Mouse (Mus musculus) left cerebral cortex, postnatal 14 days (tissue): ENCODE results near the gene Nlrc5. TPM values are rescaled to one million over a fixed set of nuclear protein-coding genes. Genes with fewer than 3 reads are reported as not detected.

Source experiments
- DNase-seq, 2 experiments: peaks; one replicate each; pipeline ENCODE4 v3.0.0; 2021 to 2022; ENCODE audit warnings: low spot score in 2 of 2, mixed read lengths in 1 of 2
- intact Hi-C: fragments of 180-260 bp; cut with DNase I; formaldehyde crosslinking; loops from one replicate; pipeline ENCODE4 v1.15.1; 2025
- total RNA-seq, 2 experiments: library from RNA; stranded (reverse); gene quantifications; 2 replicates each; pipeline ENCODE4 v1.2.3; 2021

Gene Nlrc5
- total RNA-seq, 2 experiments from 2014 or later, result 0.24 to 0.30 TPM

DNA sequence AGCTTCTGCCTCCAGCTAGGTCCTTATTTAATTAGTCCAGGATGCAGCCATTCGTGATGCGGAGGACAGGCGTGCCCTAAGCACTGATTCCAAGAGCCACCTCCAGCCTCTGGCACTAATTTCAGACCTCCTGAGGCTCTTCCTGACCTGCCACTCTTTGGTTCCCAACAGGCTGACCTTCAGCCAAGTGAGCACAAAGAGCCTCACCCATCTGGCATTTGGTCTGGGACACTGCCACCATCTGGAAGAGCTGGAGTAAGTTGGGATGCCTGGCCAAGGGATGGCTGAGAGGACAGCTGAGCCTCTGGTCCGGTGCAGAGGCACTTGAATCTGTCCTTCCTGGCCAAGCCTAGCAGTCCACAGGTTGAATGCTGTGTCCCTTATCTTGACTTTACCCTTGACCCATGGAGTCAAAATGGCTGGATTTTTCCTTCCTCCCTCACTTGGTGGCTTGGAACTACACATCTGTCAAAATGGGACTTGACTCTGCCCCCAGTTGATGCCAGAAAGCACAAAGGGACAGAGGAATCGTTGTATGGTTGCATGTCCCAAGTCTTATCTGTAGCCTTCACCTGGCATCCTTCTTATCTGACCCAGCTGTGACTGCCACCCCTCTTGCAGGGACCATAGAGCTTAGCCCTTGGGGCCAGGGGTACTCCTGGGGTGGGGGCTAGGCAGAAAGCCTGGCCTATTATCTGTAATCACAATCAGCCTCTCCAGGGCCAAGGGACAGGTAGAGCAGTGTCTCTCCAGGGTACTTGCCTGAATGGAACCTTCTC, 81.5 kb downstream of the Nlrc5 start:
- DNase-seq, result no peak
- intact Hi-C loops, result no loop called here

DNA sequence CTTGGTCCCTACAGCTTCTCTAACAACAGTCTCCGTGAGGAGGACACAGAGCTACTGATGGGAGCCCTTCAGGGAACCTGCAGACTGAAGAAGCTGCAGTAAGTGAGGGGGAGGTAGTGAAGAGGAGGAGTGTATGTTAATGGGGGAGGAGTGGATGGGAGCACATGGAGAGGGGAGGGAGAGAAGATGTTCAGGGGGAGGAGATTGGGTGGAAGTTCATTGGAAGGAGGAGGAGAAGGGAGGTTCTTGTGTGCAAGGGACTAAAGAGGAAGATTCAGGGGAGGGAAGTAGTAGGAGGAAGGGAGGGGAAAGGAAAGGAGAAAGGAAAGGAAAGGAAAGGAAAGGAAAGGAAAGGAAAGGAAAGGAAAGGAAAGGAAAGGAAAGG, 82.0 kb downstream of the Nlrc5 start:
- no peak for DNase-seq
- intact Hi-C loops, result no loop called here

DNA sequence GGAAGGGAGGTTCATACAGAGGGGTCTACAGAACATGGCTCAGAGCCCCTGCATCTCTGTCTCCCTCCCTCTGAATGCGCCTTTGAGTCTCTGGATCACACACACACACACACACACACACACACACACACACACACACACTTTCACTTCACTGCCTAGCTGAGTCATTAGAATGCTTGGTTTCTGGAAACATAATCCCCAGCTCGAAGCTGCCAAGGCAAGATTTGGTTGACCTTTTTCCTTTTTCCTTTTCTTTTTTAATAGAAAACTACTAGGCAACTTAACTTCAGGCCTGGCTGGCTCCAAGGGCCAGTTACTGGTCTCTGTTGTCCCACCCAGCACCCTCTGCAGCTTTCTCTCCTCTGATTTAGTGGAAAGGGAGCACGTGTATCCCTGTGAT, 82.6 kb downstream of the Nlrc5 start:
- intact Hi-C loops, result no loop called here
- DNase-seq, result peak in 1 of 2 experiments; percentile 47

DNA sequence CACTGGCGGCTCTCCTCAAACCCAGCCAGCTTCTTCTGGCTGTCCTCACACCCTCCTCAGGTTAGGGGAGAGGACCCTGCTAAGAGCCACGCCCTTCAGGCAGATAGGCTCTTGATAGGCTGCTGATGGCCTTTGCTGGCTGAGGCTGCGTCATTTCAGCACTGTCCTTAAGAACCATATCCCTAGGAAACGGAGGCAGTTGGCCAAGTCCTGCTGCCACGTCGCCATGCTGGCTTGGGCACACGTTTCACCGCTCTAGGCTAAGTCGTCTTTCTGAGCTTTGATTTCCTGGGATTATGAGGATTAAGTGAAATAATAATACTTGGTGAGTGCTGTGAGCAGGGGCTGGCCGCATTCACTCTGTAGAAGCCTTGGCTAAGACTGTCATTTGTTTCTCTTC, 84.2 kb downstream of the Nlrc5 start:
- intact Hi-C loops, result no loop called here
- DNase-seq, result no peak

DNA sequence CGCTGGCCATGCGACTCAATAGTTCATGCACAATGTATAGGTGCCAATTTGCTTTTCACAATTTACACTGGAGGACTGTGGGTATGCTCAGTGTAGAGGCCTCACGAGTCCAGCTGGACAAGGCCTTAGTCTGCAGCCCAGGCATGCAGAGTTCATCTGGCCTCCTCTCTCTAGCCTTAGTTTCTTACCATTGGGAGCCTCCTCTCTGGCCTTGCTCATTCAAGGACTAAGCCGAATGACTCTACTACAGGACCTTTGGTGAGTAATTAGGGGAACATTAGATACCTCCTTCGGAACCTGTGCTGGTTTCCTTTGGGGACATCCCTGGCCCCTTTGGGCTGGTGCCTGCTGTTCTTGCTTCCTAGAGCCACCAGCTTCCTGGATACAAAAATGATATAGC, 84.9 kb downstream of the Nlrc5 start:
- intact Hi-C loops, result no loop called here
- no peak for DNase-seq

DNA sequence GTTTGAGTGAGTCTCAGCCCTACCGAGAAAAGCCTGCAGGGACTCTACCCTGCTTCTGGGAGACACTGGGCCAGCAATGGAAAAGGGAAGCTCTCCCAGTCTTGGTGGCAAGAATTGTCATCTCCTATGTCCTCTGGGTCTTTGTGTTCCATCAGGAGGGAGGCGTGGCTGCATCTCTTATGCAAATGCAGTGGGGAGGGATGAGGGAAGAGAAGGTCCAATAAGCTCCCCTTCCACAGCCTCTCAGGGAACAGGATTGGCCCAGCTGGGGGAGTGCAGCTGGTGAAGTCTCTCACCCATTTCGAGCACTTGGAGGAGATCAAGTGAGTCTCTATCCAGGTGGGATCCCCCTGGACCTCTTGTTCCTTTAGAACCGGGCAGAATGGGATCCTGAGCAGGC, 87.3 kb downstream of the Nlrc5 start:
- intact Hi-C loops, result no loop called here
- DNase-seq, result no peak

DNA sequence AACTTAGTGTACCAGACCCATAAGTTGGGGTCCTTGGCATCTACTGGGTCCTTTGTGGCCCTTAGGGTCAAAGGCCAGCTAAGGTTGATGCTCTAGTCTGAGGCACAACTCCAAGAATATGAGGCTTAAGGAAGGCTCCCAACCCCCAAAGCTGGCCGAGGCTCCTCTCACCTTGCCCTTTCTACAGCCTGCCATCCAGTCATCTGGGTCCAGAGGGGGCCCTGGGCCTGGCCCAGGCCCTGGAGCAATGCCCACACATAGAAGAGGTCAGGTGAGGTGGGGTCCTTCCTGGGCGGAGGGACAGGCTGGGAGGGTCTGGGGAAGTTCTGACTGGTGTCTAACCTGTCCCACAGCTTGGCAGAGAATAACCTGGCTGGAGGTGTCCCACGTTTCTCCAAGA, 88.3 kb downstream of the Nlrc5 start:
- intact Hi-C loops, result no loop called here
- no peak for DNase-seq

DNA sequence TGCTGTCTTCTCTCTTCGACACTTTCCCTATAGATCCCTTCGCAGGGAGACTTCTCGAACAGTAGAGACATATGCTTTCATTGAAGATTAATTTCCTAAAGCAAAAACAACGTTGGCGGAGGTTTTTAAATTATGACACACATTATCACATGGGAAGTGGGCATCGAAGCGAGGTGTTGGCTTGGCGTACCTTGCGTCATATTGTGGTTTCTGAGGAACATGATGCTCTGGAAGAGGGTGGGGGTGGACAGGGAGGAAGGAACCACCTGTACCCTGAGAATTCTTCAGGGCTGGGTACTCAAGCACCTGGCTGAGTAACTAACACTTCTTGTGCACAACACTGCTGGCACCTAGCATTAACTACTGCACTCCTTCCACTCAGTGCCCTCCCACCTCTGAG, 90.4 kb downstream of the Nlrc5 start:
- intact Hi-C loops, result no loop called here
- no peak for DNase-seq

DNA sequence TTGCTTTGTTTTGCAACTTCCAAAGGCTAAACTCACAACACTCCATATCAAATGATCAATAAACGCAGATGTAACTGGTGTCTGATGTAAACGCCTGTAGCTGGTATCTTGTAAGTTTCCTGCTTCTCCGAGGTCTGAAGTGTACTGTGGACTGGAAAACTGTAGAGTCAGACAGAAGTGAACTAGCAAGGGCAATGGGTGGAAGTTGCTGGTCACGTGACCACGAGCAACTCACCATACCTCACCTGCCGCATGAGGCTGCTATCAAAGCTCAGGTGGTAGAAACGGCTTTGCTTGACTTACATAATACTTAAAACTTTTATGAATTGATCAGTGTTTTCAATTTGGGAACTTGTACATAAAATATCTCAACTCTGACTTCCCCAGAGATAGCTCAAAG, 93.0 kb downstream of the Nlrc5 start:
- no peak for DNase-seq
- intact Hi-C loops, result loop anchor here (5.0 kb wide), 1 partner anchor 170 kb away; the partner anchor contains the start of gene Pllp

DNA sequence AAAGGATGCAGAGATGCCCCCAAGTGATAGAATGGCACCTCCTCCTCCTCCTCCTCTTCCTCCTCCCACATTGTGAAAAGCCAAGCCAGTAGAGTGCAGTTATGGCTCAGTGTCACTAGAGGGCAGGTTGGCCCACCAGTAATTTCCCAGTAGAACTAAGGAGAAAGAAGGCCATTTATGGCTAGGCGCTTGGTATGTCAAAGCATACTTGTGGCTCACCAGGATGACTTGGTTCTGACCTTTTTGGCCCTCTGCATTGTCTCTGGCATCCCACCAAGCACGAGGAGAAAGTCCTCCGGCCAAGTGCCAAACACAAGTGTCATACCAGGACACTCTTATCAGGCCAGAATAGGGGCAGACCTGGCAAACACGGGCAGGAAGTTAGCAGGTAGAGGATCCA, 94.1 kb downstream of the Nlrc5 start:
- intact Hi-C loops, result loop anchor here (1.0 to 5.0 kb wide), 2 partner anchors 56 to 169 kb away; partner anchors contain the start of gene Pllp
- peak; percentile 65 for DNase-seq

DNA sequence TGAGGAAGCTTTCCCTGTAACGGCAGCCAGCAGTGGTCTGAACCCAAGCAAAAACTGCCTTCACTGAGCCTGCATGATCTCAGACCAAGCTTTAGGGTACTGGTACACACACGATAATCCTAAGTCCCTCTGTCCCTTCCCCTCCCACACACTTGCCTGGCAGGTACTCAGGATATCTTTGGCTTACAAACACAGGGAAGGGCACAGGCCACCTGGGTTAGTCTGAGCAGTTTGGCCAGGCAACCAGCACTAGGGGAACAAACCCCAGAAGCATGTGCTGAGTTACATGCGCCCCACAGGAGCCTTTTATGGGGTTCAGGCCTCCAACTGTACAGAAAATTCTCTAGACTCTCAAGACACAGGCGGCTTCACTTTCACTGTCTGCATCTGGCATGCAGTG, 95.7 kb downstream of the Nlrc5 start:
- DNase-seq, result no peak
- intact Hi-C loops, result loop anchor here (5.0 kb wide), 1 partner anchor 167 kb away; the partner anchor contains the start of gene Pllp

DNA sequence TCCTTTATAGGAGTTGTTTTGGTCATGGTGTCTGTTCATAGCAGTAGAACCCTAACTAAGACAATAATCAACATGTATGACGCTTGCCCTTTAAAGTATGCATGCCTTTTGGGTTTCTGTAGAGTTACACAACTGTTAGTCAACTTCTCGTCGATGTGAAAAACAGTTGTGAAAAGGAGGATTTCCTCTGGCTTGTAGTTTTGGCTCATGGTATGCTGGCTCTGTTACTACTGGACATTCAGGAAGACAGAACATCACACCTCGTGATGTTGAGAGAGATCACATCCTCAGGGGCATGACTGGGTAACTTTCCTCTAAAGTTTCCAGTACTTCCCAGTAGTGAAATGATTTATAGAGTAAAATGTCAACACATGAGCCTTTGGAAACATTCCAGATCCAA, 96.5 kb downstream of the Nlrc5 start:
- no peak for DNase-seq
- intact Hi-C loops, result no loop called here

DNA sequence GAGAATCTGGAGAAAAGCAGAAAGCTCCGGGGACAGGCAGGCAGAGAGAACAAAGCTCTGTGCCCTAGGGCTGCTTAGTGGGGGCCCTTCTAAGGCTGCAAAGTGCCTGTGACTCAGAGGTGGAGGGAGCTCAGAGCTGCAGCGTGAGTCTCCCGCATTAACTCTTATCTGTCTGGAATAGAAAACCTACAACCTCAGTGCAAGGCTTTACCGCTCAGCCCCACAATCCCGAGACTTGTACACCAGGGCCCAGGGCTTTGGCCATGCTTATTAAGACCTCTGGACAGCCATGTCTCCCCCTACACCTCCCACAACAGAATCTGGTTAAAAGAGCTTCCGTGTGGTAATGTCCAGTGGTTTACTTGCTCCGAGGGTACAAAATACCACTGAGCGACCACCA, 97.8 kb downstream of the Nlrc5 start:
- intact Hi-C loops, result no loop called here
- DNase-seq, result no peak

DNA sequence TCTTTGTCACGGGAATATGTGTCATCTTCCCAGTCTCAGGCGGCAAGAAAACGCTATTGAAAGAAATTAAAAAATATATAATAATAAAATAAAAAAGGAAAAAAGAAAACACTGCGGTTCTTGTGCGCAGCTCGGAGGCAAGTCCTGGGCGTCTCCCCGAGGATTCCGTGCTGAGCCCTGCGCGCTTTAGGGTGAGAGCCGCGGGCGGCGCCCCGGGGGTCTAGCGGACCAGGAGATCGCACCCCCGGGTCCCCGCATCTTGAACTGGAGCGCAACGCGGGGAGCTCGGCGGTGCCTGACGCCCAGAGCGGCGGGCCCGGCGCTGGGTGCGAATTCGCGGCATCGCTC, 98.3 kb downstream of the Nlrc5 start:
- DNase-seq, result no peak
- intact Hi-C loops, result no loop called here

DNA sequence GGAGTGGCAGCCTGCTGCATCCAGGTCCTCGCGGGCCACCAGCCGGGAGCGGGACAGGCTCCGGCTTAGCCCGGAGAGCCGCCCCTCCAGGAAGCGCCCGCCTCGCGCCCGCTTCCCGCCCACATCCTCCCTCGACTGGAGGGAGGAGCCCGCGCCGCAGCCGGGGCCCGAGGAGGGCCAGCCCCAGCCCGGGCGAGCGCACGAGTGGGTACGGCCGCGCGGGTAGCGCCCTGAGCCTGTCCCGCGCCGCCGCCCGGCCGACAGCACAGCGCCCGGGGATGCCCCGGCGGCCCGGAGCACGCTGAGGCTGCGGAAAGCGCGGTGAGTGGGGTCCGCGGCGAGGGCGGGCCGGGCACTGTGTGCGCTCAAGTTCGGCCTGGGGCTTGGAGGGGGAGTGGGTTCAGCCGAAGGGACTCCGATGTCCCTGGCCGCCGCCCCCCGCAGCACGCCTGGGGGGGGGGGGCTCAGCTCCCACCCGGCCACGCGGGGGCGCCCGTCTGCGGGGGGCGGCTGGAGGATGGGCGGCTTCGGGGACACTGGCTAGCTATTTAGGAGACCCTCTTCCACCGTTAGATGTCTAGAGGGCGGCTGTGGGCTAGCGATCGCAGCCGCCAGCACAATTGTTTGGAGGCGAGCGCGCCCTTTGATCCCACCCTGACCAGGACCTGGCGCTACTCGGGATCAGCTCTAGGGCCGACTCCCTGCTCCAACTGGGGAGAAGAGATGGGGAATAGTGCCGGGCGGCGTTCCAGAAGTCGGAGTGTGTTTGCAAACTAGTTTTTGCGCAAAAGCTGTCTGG, 98.9 kb downstream of the Nlrc5 start, which contains the start of gene Cpne2:
Gene Cpne2, plus strand, starts transcription at position 118 of the 799 bp plus-strand sequence.
- intact Hi-C loops, result no loop called here
- DNase-seq, result peak in 1 of 2 experiments; percentile 41

DNA sequence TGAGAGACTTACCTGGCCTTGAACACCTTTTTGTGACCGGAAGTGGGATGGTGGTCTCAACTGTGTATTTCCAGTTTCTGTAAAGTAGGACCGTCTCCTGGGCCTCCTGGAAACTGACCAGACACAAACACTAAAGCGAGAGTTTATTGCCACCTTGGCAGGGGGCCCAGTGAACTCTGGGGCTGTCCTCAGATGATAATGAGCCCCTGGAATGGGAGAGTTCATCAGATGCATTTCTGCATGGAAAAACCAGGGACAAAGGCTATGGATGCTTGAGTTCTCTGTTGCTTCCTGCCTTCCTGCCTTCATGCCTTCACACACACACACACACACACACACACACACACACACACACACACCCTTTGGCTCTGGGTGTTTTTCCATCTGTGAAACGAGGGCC, 100.5 kb downstream of the Nlrc5 start:
- intact Hi-C loops, result no loop called here
- no peak for DNase-seq

DNA sequence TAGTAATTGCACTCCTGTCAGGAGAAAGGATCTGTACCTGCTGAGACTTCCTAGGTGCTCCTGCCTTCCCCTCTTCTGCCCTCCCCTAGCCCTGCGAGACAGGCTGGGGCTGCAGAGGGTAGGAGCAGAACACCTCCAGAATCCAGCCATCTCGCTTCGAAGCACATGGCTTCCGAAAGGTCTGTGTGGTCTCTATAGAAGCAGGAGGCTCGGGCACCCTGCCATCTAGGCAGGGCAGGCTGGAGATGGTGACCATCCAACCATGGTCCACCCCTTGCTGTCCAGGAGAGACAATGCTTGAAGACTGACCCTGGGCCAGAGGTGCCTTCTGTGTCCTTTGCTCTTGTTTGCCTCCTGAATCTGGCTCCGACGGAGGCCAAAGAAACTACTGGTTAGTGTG, 101.5 kb downstream of the Nlrc5 start:
- intact Hi-C loops, result no loop called here
- no peak for DNase-seq

DNA sequence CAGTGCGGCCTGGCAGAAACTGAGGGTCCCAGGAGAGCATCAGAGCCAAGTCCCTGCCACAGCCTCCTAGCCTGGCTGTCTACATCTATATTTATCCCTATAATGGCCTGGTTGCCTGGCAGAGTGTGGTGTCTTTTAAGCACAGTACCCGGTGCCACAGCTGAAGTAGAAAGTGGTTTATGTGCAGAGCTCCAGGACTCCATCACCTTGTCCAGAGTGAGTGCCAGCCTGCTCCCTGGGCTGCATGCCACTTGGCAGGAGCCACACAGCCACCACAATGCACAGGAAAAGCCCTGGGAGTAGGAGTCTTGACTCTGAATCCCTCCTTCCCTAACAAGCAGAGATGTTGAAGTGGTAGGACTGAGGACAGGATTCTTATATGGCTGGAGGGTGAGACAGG, 103.3 kb downstream of the Nlrc5 start:
- DNase-seq, result no peak
- intact Hi-C loops, result no loop called here

DNA sequence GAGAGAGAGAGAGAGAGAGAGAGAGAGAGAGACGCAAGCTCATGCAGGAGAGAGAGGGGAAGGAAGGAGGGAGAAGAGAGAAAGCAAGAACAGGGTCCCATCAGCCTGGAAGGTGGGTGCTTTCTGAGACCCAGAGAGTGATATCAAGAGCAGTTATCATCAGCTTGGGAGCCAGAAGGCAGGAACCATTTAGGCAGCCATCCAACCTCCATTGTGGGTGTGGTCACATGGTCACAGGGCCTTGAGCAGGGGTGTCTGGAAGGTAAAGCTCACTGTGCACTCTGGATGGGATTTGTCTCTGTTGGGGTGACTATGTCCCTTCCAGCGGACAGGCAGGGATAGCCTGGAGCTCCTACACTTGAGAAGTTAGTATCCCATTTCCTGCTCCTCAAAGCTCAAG, 105.9 kb downstream of the Nlrc5 start:
- intact Hi-C loops, result no loop called here
- no peak for DNase-seq

DNA sequence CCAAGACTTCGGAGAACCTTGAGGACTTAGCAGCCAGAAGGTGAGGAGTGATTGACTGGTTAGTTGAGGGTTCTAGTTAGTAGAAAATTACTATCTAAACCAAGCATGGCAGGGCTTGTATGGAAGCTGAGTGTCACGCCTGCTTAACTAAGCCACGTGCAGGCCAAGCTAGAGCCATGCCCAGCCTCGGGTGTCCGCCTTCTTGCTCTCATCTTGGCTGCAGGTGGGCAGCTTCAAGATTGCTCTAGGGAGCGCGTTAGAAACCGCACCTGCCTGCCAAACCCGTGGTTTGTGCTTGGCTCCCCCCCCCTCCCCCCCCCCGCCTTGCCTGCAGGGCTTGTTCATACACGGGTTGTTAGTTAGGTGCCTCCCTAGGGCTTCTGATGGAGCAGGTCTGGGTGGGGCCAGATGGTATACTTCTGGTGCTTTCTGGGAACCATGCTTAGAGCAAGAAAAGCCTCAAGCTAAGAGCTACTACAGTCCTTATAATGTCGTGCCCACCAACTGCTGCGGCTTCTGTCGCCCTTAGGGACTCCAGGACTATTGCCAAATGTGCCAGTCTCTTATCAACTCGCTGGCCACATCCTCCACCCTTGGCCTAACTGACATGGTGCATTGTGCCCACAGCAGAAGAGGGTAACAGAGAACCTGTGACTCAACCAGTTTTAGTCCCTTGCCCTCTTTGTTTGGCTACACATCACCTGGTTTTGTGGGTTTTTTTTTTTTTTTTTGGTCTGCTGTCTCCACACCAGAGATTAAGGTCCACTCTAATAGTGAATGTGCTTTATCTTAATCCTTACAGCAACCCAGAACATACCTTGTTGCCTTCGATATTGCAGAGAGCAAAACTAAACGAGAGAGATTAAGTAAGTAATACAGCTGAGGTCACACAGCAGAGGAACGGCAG, 107.0 kb downstream of the Nlrc5 start:
- intact Hi-C loops, result no loop called here
- no peak for DNase-seq
